Mouse (Mus musculus): Measurements from ENCODE around the gene Agpat2. TPM values are rescaled to one million over a fixed set of nuclear protein-coding genes. Genes with fewer than 3 reads are reported as not detected.
A peak's percentile ranks its signal among the peaks of the same experiment; 100 is the strongest.

The Agpat2 gene
- 1 to 10 TPM in 1 of 2 experiments, under 1 TPM in 1; 0.85 to 1.2 TPM for total RNA-seq (2021)

GRCm38 (mm10) chr2:26603720-26604671 is at the start of gene Agpat2:
Gene Agpat2 (minus strand): TSS chr2:26604417.
- intact Hi-C loops (cut with DNase I) = no loop called here
- peak; percentile 11 to 24 for DNase-seq (ENCODE audit: low spot score in 2 of 2)

- peak; percentile 61 to 84 for DNase-seq (ENCODE audit: low spot score in 2 of 2)
- intact Hi-C loops (cut with DNase I) = loop anchor here (5.0 kb wide), 2 partner anchors 391 to 591 kb away; no protein-coding TSS in a partner anchor
Observed at GRCm38 (mm10) chr2:26646643-26647293, 42.6 kb upstream of the Agpat2 start.

GRCm38 (mm10) chr2:26643942-26644341 is 39.7 kb upstream of the Agpat2 start:
- no peak for DNase-seq (ENCODE audit: low spot score in 2 of 2)

GRCm38 (mm10) chr2:26641006-26641647 is 36.9 kb upstream of the Agpat2 start:
- no peak for DNase-seq (ENCODE audit: low spot score in 2 of 2)
- intact Hi-C loops (cut with DNase I) = loop anchor here (5.0 kb wide), 1 partner anchor 261 kb away; the partner anchor contains the start of gene Surf6

More at GRCm38 (mm10) chr2:26643942-26644341, 39.7 kb upstream of the Agpat2 start:
- intact Hi-C loops (cut with DNase I) = loop anchor here (5.0 kb wide), 1 partner anchor 258 kb away; the partner anchor contains the start of gene Surf6

GRCm38 (mm10) chr2:26639838-26640830 is 35.9 kb upstream of the Agpat2 start:
- intact Hi-C loops (cut with DNase I) = loop anchor here (1.0 to 10.0 kb wide), 3 partner anchors 54 to 385 kb away; partner anchors contain the start of genes Gm20532, Slc2a6 and Surf6
- peak; percentile 97 to 98 for DNase-seq (ENCODE audit: low spot score in 2 of 2)

- peak; percentile 35 to 59 for DNase-seq (ENCODE audit: low spot score in 2 of 2)
- intact Hi-C loops (cut with DNase I) = loop anchor here (10.0 kb wide), 1 partner anchor 386 kb away; the partner anchor contains the start of gene Slc2a6
Observed at GRCm38 (mm10) chr2:26639083-26639482, 34.9 kb upstream of the Agpat2 start.

- DNase-seq (ENCODE audit: low spot score in 2 of 2) = no peak
- intact Hi-C loops (cut with DNase I) = loop anchor here (10.0 kb wide), 1 partner anchor 386 kb away; the partner anchor contains the start of gene Slc2a6
Observed at GRCm38 (mm10) chr2:26638572-26638971, 34.4 kb upstream of the Agpat2 start.

- intact Hi-C loops (cut with DNase I) = loop anchor here (10.0 kb wide), 1 partner anchor 387 kb away; the partner anchor contains the start of gene Slc2a6
- DNase-seq (ENCODE audit: low spot score in 2 of 2) = no peak
Observed at GRCm38 (mm10) chr2:26638039-26638438, 33.8 kb upstream of the Agpat2 start.

- intact Hi-C loops (cut with DNase I) = loop anchor here (10.0 kb wide), 1 partner anchor 387 kb away; the partner anchor contains the start of gene Slc2a6
- DNase-seq (ENCODE audit: low spot score in 2 of 2) = no peak
Observed at GRCm38 (mm10) chr2:26637316-26637932, 33.2 kb upstream of the Agpat2 start.

- intact Hi-C loops (cut with DNase I) = loop anchor here (10.0 kb wide), 1 partner anchor 389 kb away; the partner anchor contains the start of gene Slc2a6
- DNase-seq (ENCODE audit: low spot score in 2 of 2) = no peak
Observed at GRCm38 (mm10) chr2:26636325-26636635, 32.1 kb upstream of the Agpat2 start.

GRCm38 (mm10) chr2:26635489-26636324 is 31.5 kb upstream of the Agpat2 start:
- intact Hi-C loops (cut with DNase I) = loop anchor here (10.0 kb wide), 1 partner anchor 389 kb away; the partner anchor contains the start of gene Slc2a6
- DNase-seq (ENCODE audit: low spot score in 2 of 2) = peak in 1 of 2 experiments; percentile 11

GRCm38 (mm10) chr2:26634629-26635488 is 30.6 kb upstream of the Agpat2 start:
- intact Hi-C loops (cut with DNase I) = loop anchor here (10.0 kb wide), 1 partner anchor 390 kb away; the partner anchor contains the start of gene Slc2a6
- peak in 1 of 2 experiments; percentile 4 for DNase-seq (ENCODE audit: low spot score in 2 of 2)

- no peak for DNase-seq (ENCODE audit: low spot score in 2 of 2)
- intact Hi-C loops (cut with DNase I) = loop anchor here (10.0 kb wide), 1 partner anchor 391 kb away; the partner anchor contains the start of gene Slc2a6
Observed at GRCm38 (mm10) chr2:26633953-26634530, 29.8 kb upstream of the Agpat2 start.

GRCm38 (mm10) chr2:26632541-26633395 is 28.6 kb upstream of the Agpat2 start:
- DNase-seq (ENCODE audit: low spot score in 2 of 2) = no peak
- intact Hi-C loops (cut with DNase I) = loop anchor here (10.0 kb wide), 1 partner anchor 392 kb away; the partner anchor contains the start of gene Slc2a6
